Mouse (Mus musculus): Measurements from ENCODE around the gene Ttc29. TPM values are rescaled to one million over a fixed set of nuclear protein-coding genes. Genes with fewer than 3 reads are reported as not detected.

Gene Ttc29
- polyA plus RNA-seq, 1 experiment = not detected

- TF ChIP-seq CTCF (IDR thresholded peaks at IDR 0.05; ENCODE audit: borderline replicate concordance, control insufficient read depth, extremely low read depth, insufficient read depth, low read length, poor library complexity) (no peak), POLR2A (IDR thresholded peaks at IDR 0.05; ENCODE audit: control insufficient read depth, extremely low read depth, insufficient read depth, low read length, poor library complexity) (no peak)
- no peaks in the 10 kb centered on the region for H3K27me3 ChIP-seq (ENCODE audit: control insufficient read depth, insufficient read depth, low read length)
- no peak overlapping the region for H3K27ac ChIP-seq (ENCODE audit: control insufficient read depth, insufficient read depth, low read length)
- H3K4me3 ChIP-seq (ENCODE audit: control insufficient read depth, insufficient read depth, low read length) = no peak overlapping the region
- no peaks in the 10 kb centered on the region for H3K4me1 ChIP-seq (replicated peaks; ENCODE audit: control insufficient read depth, insufficient read depth, low read length)
- WGBS = 72% methylated on average over 5 of the region's 5 CpGs
- H3K36me3 ChIP-seq (ENCODE audit: control insufficient read depth, insufficient read depth, low read length) = no peaks in the 10 kb centered on the region
- DNase-seq = no peak
Observed at GRCm38 (mm10) chr8:78271391-78271790, 58.3 kb downstream of the Ttc29 start.

- Histone ChIP-seq H3K4me1 (replicated peaks; ENCODE audit: control insufficient read depth, insufficient read depth, low read length) (no peaks in the 10 kb centered on the region), H3K36me3 (ENCODE audit: control insufficient read depth, insufficient read depth, low read length) (no peaks in the 10 kb centered on the region), H3K27ac (ENCODE audit: control insufficient read depth, insufficient read depth, low read length) (no peak overlapping the region), H3K27me3 (ENCODE audit: control insufficient read depth, insufficient read depth, low read length) (no peaks in the 10 kb centered on the region), H3K4me3 (ENCODE audit: control insufficient read depth, insufficient read depth, low read length) (no peak overlapping the region)
- DNase-seq = no peak
- WGBS = 94% methylated on average over 8 of the region's 8 CpGs
- no peak for TF ChIP-seq CTCF (IDR thresholded peaks at IDR 0.05; ENCODE audit: borderline replicate concordance, control insufficient read depth, extremely low read depth, insufficient read depth, low read length, poor library complexity)
- no peak for TF ChIP-seq POLR2A (IDR thresholded peaks at IDR 0.05; ENCODE audit: control insufficient read depth, extremely low read depth, insufficient read depth, low read length, poor library complexity)
Observed at GRCm38 (mm10) chr8:78276120-78276519, 63.0 kb downstream of the Ttc29 start.

- Histone ChIP-seq H3K36me3 (ENCODE audit: control insufficient read depth, insufficient read depth, low read length) (no peaks in the 10 kb centered on the region), H3K27ac (ENCODE audit: control insufficient read depth, insufficient read depth, low read length) (no peak overlapping the region), H3K4me3 (ENCODE audit: control insufficient read depth, insufficient read depth, low read length) (no peak overlapping the region), H3K4me1 (replicated peaks; ENCODE audit: control insufficient read depth, insufficient read depth, low read length) (no peaks in the 10 kb centered on the region), H3K27me3 (ENCODE audit: control insufficient read depth, insufficient read depth, low read length) (no peaks in the 10 kb centered on the region)
- TF ChIP-seq CTCF (IDR thresholded peaks at IDR 0.05; ENCODE audit: borderline replicate concordance, control insufficient read depth, extremely low read depth, insufficient read depth, low read length, poor library complexity) = no peak
- TF ChIP-seq POLR2A (IDR thresholded peaks at IDR 0.05; ENCODE audit: control insufficient read depth, extremely low read depth, insufficient read depth, low read length, poor library complexity) = no peak
- DNase-seq = no peak
- WGBS = 88% methylated on average over 2 of the region's 2 CpGs
Observed at GRCm38 (mm10) chr8:78277411-78277810, 64.3 kb downstream of the Ttc29 start.

GRCm38 (mm10) chr8:78278598-78278997 lies 65.5 kb downstream of the Ttc29 start:
- no peaks in the 10 kb centered on the region for H3K4me1 ChIP-seq (replicated peaks; ENCODE audit: control insufficient read depth, insufficient read depth, low read length)
- no peak overlapping the region for H3K27ac ChIP-seq (ENCODE audit: control insufficient read depth, insufficient read depth, low read length)
- WGBS = 92% methylated on average over 5 of the region's 5 CpGs
- no peak overlapping the region for H3K4me3 ChIP-seq (ENCODE audit: control insufficient read depth, insufficient read depth, low read length)
- no peaks in the 10 kb centered on the region for H3K36me3 ChIP-seq (ENCODE audit: control insufficient read depth, insufficient read depth, low read length)
- no peak for DNase-seq
- no peaks in the 10 kb centered on the region for H3K27me3 ChIP-seq (ENCODE audit: control insufficient read depth, insufficient read depth, low read length)
- TF ChIP-seq CTCF (IDR thresholded peaks at IDR 0.05; ENCODE audit: borderline replicate concordance, control insufficient read depth, extremely low read depth, insufficient read depth, low read length, poor library complexity) = no peak
- TF ChIP-seq POLR2A (IDR thresholded peaks at IDR 0.05; ENCODE audit: control insufficient read depth, extremely low read depth, insufficient read depth, low read length, poor library complexity) = no peak

- no peak for DNase-seq
- H3K36me3 ChIP-seq (ENCODE audit: control insufficient read depth, insufficient read depth, low read length) = no peaks in the 10 kb centered on the region
- H3K27me3 ChIP-seq (ENCODE audit: control insufficient read depth, insufficient read depth, low read length) = no peaks in the 10 kb centered on the region
- H3K27ac ChIP-seq (ENCODE audit: control insufficient read depth, insufficient read depth, low read length) = no peak overlapping the region
- TF ChIP-seq CTCF (IDR thresholded peaks at IDR 0.05; ENCODE audit: borderline replicate concordance, control insufficient read depth, extremely low read depth, insufficient read depth, low read length, poor library complexity) (no peak), POLR2A (IDR thresholded peaks at IDR 0.05; ENCODE audit: control insufficient read depth, extremely low read depth, insufficient read depth, low read length, poor library complexity) (no peak)
- no peaks in the 10 kb centered on the region for H3K4me1 ChIP-seq (replicated peaks; ENCODE audit: control insufficient read depth, insufficient read depth, low read length)
- no peak overlapping the region for H3K4me3 ChIP-seq (ENCODE audit: control insufficient read depth, insufficient read depth, low read length)
- WGBS = 87% methylated on average over 2 of the region's 2 CpGs
Observed at GRCm38 (mm10) chr8:78284805-78285204, 71.7 kb downstream of the Ttc29 start.

GRCm38 (mm10) chr8:78285366-78285765 lies 72.3 kb downstream of the Ttc29 start:
- Histone ChIP-seq H3K27me3 (ENCODE audit: control insufficient read depth, insufficient read depth, low read length) (no peaks in the 10 kb centered on the region), H3K4me1 (replicated peaks; ENCODE audit: control insufficient read depth, insufficient read depth, low read length) (no peaks in the 10 kb centered on the region), H3K27ac (ENCODE audit: control insufficient read depth, insufficient read depth, low read length) (no peak overlapping the region), H3K4me3 (ENCODE audit: control insufficient read depth, insufficient read depth, low read length) (no peak overlapping the region), H3K36me3 (ENCODE audit: control insufficient read depth, insufficient read depth, low read length) (no peaks in the 10 kb centered on the region)
- TF ChIP-seq CTCF (IDR thresholded peaks at IDR 0.05; ENCODE audit: borderline replicate concordance, control insufficient read depth, extremely low read depth, insufficient read depth, low read length, poor library complexity) (no peak), POLR2A (IDR thresholded peaks at IDR 0.05; ENCODE audit: control insufficient read depth, extremely low read depth, insufficient read depth, low read length, poor library complexity) (no peak)
- DNase-seq = no peak
- WGBS = 87% methylated on average over 4 of the region's 4 CpGs

GRCm38 (mm10) chr8:78289374-78289971 lies 76.4 kb downstream of the Ttc29 start:
- H3K4me1 ChIP-seq (replicated peaks; ENCODE audit: control insufficient read depth, insufficient read depth, low read length) = no peaks in the 10 kb centered on the region
- no peak overlapping the region for H3K27ac ChIP-seq (ENCODE audit: control insufficient read depth, insufficient read depth, low read length)
- H3K27me3 ChIP-seq (ENCODE audit: control insufficient read depth, insufficient read depth, low read length) = no peaks in the 10 kb centered on the region
- no peak for DNase-seq
- WGBS = 25% methylated on average over 10 of the region's 10 CpGs
- H3K4me3 ChIP-seq (ENCODE audit: control insufficient read depth, insufficient read depth, low read length) = no peak overlapping the region
- H3K36me3 ChIP-seq (ENCODE audit: control insufficient read depth, insufficient read depth, low read length) = no peaks in the 10 kb centered on the region
- TF ChIP-seq CTCF (IDR thresholded peaks at IDR 0.05; ENCODE audit: borderline replicate concordance, control insufficient read depth, extremely low read depth, insufficient read depth, low read length, poor library complexity) (no peak), POLR2A (IDR thresholded peaks at IDR 0.05; ENCODE audit: control insufficient read depth, extremely low read depth, insufficient read depth, low read length, poor library complexity) (no peak)

Data from thymus, adult 2 months (tissue).